Mouse (Mus musculus): Measurements from ENCODE around the gene Eif4g1.

The Eif4g1 gene

GRCm38 (mm10) chr16:20672965-20673705 is 5.0 kb downstream of the Eif4g1 start:
- DNase-seq (ENCODE audit: low spot score) = peak; percentile 36

- DNase-seq (ENCODE audit: low spot score) = no peak
Measured at GRCm38 (mm10) chr16:20673706-20674303, 5.7 kb downstream of the Eif4g1 start.

- DNase-seq (ENCODE audit: low spot score) = no peak
Measured at GRCm38 (mm10) chr16:20675213-20675612, 7.1 kb downstream of the Eif4g1 start.

DNA sequence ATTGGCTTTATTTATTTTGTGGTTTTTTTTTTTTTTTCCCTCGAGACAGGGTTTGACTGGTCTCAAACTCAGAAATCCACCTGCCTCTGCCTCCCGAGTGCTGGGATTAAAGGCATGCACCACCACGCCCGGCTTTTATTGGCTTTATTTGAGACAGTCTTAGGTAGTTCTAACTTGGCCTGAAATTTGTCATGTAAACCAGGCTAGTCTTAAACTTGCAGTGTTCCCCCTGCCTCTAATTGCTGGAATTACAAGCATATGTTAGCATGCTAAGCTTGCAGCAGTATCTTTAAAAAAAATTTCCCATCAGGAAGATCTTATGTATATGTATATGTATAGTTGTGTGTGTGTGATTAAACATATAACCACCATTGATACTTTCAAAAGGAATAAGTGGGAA is 8.6 kb downstream of the Eif4g1 start:
- DNase-seq (ENCODE audit: low spot score) = no peak

DNA sequence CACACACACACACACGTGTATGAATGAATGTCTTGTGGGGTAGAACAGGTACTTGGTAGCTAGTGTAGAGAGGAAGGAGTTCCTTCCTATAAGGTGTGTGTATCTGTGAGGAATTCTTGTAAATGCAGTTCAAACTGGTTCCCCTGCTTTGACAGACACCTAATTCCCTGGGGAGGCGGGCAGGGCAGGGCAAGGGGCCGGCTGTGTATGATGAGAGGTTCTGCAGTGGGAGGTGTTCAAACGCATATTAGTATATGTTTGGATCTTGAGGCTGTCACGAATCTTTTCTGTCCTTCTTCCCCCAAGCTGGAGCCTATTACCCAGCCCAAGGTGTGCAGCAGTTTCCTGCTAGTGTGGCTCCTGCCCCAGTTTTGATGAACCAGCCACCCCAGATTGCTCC is 9.3 kb downstream of the Eif4g1 start:
- DNase-seq (ENCODE audit: low spot score) = no peak

DNA sequence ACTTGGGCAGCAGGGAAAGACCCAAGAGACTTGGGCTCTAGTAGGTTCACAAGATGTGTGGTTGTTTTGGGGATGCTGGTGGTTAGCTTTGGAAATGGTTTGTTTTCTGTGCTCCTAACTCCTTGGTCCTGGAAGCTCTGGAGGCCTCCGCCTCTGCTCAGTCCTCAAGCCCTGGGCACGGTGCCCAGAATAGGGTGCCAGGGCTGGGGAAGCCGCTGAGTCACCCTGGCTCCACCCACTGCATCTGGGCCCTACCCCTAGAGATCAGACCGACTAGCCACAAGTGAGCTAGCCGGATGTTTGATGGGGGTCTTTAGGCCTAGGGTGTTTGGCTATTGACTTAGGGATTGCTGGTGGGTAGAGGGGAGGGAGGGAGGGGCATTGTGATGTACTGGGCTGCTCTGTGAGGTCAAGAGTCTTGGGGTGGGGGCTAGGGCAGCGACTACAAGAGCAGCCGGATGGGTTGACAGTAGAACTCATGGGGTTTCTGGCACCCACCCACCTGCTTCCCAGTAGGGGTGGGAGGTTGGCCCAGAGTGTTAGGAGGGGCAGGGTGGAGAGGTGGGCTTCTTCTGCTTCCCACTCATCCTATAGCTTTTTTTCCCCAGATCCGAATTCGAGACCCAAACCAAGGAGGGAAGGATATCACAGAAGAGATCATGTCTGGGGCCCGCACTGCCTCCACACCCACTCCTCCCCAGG is 10.0 kb downstream of the Eif4g1 start:
- peak; percentile 82 for DNase-seq (ENCODE audit: low spot score)

- DNase-seq (ENCODE audit: low spot score) = no peak
Measured at GRCm38 (mm10) chr16:20690774-20691173, 22.7 kb downstream of the Eif4g1 start.

DNA sequence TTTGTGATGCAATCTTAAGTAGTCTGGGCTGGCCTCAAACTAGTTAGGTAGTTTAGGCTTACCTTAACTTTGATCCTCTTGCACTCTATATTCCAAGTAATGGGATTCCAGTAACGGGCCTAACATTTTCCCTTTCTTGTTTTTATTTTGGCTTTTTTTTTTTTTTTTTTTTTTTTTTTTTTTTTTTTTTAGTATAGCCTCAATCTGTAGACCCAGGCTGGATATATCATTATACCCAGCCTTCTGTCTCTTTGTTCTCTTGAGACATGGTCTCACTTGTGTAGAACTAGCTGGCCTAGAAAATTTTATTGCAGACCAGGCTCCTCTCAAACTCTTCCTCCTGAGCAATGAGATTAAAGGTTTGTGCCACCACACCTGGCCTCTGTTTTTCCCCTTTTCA is 23.5 kb downstream of the Eif4g1 start:
- DNase-seq (ENCODE audit: low spot score) = no peak

- no peak for DNase-seq (ENCODE audit: low spot score)
Measured at GRCm38 (mm10) chr16:20692241-20692965, 24.3 kb downstream of the Eif4g1 start.

GRCm38 (mm10) chr16:20693111-20693701 is 25.1 kb downstream of the Eif4g1 start, which contains the start of gene Fam131a:
TSS of gene Fam131a (plus strand) at chr16:20693241.
- DNase-seq (ENCODE audit: low spot score) = peak; percentile 80

GRCm38 (mm10) chr16:20694781-20695180 is 26.7 kb downstream of the Eif4g1 start:
- no peak for DNase-seq (ENCODE audit: low spot score)

DNA sequence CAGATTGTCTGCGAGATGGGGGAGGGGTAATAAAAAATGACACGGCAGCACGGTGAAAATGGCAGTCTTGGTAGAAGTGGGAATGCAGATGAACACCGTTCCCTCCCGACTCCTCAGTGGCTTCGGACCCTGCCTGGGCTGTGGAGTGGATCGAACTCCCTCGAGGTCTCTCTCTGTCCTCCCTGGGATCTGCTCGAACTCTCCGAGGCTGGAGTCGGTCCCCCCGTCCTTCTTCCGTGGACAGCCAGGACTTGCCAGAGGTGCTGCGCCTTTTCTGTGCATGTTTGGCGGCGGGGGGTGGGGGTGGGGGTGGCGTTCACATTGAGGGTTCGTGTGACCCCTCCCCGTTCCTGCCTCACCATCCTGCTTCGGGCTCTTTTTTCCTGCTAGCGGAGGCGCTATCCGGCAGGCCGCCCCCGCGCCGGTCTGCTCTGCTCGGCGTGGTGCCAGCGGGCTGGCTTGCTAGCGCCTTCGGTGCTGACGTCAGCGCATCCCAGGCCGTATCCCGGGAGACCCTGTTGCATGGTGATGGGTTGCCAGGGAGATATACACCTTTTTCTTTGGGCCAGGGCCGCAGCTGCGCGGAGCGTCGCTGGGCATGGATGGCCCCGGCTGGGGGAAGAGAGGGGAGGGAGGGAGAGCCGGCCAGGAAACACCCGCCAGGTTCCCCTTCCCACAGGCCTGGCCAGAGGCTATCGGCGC is 27.7 kb downstream of the Eif4g1 start:
- peak; percentile 77 for DNase-seq (ENCODE audit: low spot score)

DNA sequence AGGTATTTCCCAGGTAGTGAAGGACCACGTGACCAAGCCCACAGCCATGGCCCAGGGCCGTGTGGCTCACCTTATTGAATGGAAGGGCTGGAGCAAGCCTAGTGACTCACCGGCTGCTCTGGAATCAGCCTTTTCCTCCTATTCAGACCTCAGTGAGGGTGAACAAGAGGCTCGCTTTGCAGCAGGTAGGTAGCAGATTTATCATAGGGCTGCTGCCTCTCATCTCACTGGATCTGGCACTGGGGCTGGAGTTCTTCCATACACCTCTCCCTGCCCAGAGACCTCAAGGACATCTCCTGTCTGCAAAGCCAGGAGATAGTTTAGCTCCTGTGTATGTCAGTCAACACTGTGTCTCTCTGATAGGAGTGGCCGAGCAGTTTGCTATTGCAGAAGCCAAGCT is 31.2 kb downstream of the Eif4g1 start:
- no peak for DNase-seq (ENCODE audit: low spot score)

- DNase-seq (ENCODE audit: low spot score) = no peak
Measured at GRCm38 (mm10) chr16:20700036-20700435, 31.9 kb downstream of the Eif4g1 start.

GRCm38 (mm10) chr16:20701316-20701715 is 33.2 kb downstream of the Eif4g1 start:
- DNase-seq (ENCODE audit: low spot score) = no peak

DNA sequence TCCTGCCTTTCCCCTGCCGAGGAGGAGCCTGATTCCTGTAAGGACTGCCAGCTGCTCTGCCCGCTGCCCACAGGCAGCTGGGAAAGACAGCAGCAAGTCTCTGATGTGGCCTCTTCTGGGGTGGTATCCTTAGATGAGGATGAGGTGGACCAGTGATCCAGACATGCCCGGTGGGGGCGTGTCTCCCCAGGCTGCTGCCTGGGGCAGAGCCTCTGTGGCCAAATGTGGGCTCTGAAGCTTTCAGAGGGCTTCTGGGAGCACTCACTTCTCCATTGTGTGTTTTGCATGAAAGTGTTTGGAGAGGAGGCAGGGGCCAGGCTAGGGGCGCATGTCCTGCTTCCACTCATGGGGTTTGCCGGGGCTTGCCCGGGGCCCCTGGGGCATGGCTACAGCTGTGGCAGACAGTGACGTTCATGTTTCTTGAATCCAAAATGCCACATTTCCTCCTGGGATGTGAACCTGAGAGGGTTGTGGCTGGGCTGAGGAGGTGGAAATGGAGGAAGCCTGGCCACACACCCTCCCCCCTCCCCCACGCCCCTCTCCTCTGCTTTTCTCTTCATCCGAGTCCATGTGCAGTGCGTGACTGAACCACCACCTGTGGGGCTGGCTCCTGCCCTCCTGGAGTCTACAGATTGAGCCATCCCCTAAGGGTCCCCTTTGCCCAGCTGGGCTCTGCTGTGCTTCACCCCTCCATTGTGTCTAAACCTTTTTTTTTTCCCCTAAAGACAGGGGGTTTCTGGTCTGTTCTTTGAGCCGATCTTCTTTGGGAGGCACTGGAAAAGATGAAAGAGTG is 33.8 kb downstream of the Eif4g1 start:
- DNase-seq (ENCODE audit: low spot score) = no peak

GRCm38 (mm10) chr16:20702522-20702893 is 34.4 kb downstream of the Eif4g1 start:
- peak; percentile 84 for DNase-seq (ENCODE audit: low spot score)

- no peak for DNase-seq (ENCODE audit: low spot score)
Measured at GRCm38 (mm10) chr16:20703071-20703470, 35.0 kb downstream of the Eif4g1 start.

DNA sequence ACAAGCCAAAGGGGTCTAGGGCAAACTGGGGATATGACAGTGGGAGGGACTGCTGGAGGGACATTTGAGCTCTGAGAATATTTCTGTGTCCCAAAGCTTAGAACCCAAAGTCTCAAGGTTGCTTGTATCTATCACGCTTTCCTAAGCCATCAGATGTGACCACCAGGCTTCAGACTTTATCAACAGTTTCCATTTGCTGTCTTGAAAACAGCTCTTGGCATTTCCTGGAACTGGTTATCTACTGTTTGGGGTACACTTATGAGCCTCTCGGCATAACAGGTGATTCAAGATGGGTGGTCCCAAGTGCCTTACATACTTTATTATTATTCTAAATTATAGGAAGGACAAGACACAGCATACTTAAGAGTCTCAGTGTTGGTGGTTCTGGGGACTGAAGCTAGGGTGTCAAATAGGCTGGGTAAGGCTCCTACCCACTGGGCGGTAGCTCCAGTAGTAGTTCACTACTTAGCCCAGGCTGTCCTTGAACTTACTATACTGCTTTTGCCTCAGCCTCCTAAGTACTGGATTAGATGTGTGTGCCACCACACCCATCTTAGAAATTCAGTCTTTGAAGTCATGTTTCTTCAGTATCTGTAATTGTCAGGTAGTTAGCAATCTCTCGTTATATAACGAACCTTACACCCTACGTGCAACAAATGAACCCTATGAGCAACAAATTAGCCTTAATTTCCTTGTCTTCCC is 35.7 kb downstream of the Eif4g1 start:
- no peak for DNase-seq (ENCODE audit: low spot score)

DNA sequence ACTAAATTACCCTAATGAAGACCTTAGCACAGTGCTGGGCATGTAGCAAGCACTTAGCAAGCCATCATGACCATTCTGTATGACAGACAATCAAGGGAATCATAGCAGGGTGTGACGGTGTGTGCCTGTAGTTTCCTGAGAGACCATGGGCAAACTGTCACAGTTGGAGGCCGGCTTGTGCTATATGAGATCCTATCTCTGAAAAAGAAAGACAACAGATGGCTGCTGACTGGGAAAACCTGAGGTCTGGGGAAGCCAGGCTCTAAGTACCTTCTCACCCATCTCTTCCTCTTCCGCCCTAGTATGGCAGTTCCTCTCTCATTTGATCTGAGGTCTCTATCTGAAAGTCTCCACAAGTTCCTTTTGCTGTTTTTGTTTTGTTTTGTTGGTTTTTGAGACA is 37.7 kb downstream of the Eif4g1 start:
- DNase-seq (ENCODE audit: low spot score) = no peak
